Mouse (Mus musculus) brain, embryonic 14.5 days (tissue): ENCODE measurements around the gene Commd1.

Source experiments
- CTCF ChIP-seq: fragments of 200-500 bp; IDR thresholded peaks from 2 replicates; pipeline ENCODE4 v1.5.1; 2012; ENCODE audit warnings: inconsistent platforms, mild to moderate bottlenecking, moderate library complexity, borderline replicate concordance; ENCODE audit not compliant: insufficient read depth, insufficient read length; ENCODE audit errors: extremely low read depth
- POLR2A ChIP-seq: fragments of 200-500 bp; IDR thresholded peaks from 2 replicates; pipeline ENCODE4 v1.6.1; 2012; ENCODE audit warnings: mild to moderate bottlenecking, inconsistent platforms, borderline replicate concordance; ENCODE audit not compliant: poor library complexity, insufficient read depth, insufficient read length, severe bottlenecking; ENCODE audit errors: extremely low read depth

DNA sequence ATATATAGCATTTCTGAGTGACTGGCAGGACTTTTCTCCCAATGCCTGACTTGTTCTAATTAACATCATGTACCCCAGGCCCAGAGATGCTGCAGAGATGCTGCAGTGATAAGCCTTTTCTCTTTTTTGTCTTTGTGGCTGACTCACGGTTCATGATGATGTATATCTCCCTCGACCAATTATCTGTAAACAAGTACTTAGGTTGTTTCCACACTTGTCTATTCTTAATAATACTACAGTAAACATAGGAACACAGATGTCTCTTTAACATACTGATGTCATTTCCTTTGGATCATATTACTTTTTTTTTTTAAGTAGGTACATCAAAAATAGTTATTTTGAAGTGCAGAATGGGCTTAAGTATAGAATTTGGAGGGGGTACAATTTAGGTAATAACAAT lies 79.3 kb downstream of the Commd1 start:
- TF ChIP-seq CTCF (no peak), POLR2A (no peak)
